Mouse (Mus musculus) left cerebral cortex, postnatal 36 days (tissue): ENCODE results near the gene Insr. TPM values are rescaled to one million over a fixed set of nuclear protein-coding genes. Genes with fewer than 3 reads are reported as not detected.
A peak's percentile ranks its signal among the peaks of the same experiment; 100 is the strongest.
"Not testable (repeated sequence)": the region's sequence is repeated elsewhere in the genome, so short reads cannot be mapped to it uniquely, and the experiment has no call there.

Source experiments
- DNase-seq, 2 experiments: peaks; one replicate each; pipeline ENCODE4 v3.0.0; 2021 to 2022; ENCODE audit warnings: low spot score in 2 of 2, mixed read lengths in 1 of 2
- intact Hi-C: fragments of 180-260 bp; cut with DNase I; formaldehyde crosslinking; loops from one replicate; pipeline ENCODE4 v1.15.1; 2025
- microRNA-seq: library from miRNA; unstranded; fragments of <30 nt; microRNA quantifications from one replicate; pipeline ENCODE4 v1.2.0, GENCODE M21; 2022
- total RNA-seq, 2 experiments: library from RNA; stranded (reverse); gene quantifications; 2 replicates each; pipeline ENCODE4 v1.2.3; 2021

The Insr gene
- total RNA-seq, 2 experiments from 2014 or later: 44.5 to 58.4 TPM

DNA sequence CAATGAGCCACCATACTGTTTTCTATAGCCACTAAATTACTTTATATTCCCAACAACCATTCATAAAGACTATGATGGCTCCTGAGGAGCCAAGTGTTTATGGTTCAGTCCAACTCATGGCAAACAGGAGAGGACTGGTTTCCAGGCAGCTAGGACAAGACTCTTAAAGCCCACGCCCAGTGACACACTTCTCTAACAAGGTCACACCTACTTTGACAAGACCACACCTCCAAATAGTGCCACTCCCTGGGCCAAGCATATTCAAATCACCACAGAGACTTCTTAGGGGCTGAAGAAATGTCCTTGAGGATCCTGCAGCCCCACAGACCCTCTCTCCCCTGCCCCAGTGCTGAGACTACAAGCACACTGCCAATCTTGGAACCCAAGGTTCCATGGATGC lies 64.8 kb downstream of the Insr start:
- DNase-seq: no peak
- intact Hi-C loops: no loop called here

DNA sequence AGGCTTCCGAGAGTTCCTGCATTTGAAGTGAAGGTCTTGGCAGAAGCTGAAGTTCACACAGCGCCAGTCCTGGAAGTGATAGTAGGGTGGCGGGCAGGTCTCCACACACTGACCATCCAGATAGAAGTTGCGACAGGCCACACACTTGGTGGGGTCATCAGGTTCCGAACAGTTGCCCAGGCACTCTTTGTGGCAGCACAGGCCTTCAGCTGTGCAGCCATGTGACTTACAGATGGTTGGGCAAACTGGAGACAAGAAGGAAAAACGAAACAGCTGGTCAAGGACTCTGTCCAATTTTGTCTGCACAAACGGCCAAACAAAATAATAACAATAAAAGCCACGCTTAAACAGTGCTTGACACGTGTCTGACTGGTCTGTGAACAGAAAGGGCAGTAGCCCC lies 68.0 kb downstream of the Insr start:
- intact Hi-C loops: no loop called here
- DNase-seq: no peak

DNA sequence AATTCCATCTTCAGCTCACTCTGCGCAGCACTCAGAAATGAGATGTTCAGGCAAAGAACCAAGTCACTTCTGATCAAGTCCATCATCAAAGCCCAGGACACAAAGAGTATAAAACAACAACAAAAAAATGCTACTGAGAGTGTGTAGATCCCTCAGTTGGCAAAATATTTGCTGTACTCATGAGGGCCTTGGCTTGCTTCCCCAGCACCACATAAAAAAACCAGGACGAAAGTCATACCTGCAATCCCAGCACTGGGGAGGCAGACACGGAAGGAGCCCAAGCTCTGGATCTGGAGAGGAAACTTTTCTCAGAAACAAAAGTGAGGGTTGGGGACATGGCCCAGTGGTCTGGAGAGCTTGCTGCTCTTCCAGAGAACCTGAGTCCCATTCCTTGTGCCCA lies 69.5 kb downstream of the Insr start:
- intact Hi-C loops: no loop called here
- DNase-seq: no peak

DNA sequence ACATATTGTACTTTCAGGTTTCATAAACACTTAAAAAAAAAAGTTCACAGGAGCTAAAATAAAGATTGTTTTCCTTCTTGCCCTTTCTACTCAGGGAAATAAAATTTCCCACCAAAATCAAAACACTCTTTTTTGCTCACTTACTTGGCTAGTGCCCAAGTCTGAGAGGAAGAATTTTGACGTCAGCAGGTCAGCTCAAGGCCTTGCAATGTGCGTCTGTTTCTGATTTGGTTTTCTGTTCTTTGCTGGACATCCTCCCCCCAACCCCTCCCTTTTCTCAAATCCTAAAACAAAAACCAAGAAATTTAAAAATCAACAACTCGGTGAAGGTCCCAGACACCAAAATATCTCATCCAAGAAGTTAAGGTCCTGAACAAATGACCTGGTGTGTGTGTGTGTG lies 70.1 kb downstream of the Insr start:
- DNase-seq: no peak
- intact Hi-C loops: no loop called here

DNA sequence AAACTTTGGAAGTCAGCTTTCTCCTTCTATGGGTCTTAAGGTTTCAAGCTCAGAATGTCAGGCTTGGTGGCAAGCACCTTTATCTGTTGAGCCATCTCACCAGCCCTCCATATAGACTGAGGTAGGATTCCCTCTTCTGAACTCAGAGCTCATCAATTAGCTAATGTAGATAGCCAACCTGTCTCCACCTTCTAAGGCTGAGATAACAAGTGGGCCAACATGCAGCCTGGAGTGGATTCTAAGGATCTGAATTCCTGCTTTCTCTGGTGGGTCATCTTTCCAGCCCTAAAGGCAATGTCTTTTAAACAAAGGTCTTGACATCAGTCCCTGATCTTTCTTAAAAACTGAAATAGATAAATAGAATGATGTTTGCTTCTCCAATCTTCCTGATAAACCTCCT lies 70.7 kb downstream of the Insr start:
- no peak for DNase-seq
- intact Hi-C loops: no loop called here

DNA sequence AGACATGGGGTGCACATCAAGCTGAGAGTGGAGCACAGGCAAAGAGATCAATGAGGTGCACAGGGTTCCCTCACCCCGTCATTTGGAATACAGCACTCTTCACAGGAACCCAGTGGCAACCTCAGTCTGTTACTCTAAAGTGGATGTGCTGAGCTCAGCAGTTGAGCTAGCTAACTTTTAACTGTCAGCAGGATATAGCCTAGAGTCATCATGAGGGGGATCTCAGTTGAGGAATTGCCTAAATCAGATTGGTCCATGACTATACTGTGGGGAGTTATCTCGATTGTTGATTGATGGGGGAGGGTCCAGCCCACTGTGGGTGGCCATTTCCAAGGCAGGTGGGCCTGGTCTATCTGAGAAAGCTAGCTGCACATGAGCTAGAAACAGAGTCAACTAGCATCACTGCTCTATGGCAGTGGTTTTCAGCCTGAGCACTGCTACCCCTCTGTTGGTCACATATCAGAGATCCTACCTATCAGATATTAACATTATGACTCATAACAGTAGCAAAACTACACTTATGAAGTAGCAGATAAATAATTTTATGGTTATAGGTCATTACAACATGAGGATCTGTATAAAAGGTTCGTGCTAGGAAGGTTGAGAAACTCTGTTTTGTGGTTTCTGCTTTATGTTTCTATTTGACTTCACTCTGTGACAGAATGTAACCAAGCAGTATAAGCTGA lies 74.5 kb downstream of the Insr start:
- no peak for DNase-seq
- intact Hi-C loops: no loop called here

DNA sequence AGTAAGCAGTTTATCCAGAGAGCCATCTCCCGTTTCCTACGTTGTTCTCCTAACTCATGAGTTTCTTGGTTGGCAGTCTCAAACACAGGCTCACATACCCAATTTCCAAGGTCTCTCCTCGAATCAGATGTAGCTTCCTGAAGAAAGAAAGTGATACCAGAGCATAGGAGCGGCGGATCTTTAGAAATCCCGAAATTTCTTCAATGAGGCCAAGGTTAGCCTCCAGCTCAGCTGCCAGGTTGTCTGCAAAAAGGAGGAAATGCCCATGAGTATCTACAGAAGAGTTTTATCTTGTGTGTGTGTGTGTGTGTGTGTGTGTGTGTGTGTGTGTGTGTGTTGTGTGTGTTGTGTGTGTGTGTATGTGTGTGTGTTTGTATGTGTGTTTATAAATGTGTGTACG lies 76.6 kb downstream of the Insr start:
- intact Hi-C loops: no loop called here
- no peak for DNase-seq

DNA sequence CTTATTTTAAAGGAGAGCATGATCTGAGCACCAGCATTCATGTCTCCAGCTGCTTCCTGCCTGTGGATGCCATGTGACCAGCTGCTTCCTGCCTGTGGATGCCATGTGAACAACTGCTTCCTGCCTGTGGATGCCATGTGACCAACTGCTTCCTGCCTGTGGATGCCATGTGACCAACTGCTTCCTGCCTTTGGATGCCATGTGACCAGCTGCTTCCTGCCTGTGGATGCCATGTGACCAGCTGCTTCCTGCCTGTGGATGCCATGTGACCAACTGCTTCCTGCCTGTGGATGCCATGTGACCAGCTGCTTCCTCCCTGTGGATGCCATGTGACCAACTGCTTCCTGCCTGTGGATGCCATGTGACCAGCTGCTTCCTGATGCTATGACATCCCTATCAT lies 85.1 kb downstream of the Insr start:
- intact Hi-C loops, DNase-seq: not testable (repeated sequence)

DNA sequence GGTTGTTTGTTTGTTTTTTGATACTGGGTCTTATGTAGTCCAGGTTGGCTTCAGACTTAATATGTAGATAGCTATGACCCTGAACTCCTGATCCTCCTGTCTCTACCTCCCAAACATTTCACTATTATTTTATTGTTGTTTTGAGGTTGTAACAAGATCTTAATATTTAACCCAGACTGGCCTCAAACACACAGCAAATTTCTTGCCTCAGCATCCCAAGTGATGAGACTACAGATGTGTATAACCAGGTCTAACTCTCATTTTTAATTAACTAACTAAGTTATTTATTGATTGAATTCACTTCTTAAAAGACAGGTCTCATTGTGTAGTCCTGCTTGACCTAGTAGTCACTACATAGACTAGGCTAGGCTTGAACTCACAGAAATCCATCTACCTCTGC lies 88.4 kb downstream of the Insr start:
- intact Hi-C loops: no loop called here

DNA sequence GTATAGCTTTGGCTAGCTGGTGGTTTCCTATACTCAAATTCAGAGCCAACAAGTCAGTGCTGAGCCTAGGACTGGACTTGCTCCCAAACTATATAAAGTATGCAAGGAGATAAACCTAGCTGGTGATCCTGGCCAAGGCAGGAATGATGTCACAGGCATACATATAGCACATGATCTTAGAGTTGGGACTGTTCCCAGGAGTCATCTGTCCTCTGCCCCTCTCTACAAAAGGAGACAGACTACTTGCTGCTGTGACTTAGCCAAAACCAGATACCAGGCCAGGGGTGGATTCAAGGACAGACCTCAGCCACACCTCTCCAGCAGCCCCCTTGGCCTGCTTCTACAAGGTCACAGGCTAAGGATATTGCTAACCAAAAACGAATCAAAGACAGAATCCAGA lies 92.0 kb downstream of the Insr start:
- intact Hi-C loops: loop anchor here (10.0 kb wide), 1 partner anchor 147 kb away; no protein-coding TSS in a partner anchor
- DNase-seq: no peak

More for the DNA sequence above, 88.4 kb downstream of the Insr start:
- no peak for DNase-seq

DNA sequence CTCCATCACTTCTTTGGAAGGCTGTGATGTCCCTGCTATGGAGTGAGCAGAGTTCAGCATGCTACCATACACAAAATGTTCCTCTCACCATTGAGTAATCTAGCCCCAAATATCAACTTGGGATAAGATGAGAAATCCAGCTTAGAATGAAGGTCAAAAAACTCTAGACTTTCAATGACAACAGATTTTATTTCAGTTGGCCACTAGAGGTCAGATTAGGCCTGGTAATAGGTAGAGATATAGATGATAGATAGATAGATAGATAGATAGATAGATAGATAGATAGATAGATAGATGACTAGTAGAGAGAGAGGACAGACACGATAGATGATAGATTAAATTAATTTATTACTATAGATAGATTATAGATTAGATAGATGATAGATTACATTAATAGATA lies 99.5 kb downstream of the Insr start:
- no peak for DNase-seq
- intact Hi-C loops: loop anchor here (5.0 to 10.0 kb wide), 2 partner anchors 97 to 155 kb away; partner anchors contain the start of gene Insr

DNA sequence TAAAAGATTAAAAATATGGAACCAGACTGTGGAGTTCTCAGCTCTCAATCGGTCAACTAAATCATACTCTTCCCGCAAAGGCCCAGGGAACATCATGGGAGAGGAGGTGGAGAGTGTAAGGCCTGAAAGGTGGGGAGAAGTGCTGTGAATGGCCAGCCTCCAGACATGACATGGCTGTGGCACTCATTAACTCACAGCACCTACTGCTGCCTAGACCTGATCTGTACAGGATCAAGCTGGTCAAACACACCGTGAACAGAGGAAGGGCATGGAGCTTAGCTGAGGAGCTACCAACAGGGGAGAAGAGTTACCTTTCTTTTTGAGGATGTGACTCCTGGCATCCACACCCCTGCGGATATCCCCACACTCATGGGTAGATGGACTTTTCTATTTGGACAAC lies 102.0 kb downstream of the Insr start:
- intact Hi-C loops: no loop called here
- DNase-seq: no peak

DNA sequence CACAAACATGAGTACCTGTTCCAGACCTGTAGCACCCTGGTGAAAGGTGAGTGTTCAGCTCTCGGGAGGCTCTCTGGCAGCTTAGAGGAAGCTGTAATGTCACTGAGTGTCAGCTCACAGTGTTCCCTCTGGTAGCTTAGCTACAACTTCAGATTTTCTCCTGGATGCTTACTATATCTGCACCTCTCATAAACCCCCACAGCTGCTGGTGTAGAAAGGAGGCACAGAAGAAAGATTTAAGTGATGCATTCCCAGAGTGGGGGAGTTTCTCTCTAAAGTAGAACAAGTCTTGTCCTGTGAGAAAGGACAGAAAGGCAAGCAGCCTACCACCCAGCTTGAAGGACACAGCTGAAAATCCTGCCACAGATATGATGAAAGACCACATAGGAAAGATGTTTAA lies 107.2 kb downstream of the Insr start:
- intact Hi-C loops: no loop called here
- peak in 1 of 2 experiments; percentile 9 for DNase-seq

DNA sequence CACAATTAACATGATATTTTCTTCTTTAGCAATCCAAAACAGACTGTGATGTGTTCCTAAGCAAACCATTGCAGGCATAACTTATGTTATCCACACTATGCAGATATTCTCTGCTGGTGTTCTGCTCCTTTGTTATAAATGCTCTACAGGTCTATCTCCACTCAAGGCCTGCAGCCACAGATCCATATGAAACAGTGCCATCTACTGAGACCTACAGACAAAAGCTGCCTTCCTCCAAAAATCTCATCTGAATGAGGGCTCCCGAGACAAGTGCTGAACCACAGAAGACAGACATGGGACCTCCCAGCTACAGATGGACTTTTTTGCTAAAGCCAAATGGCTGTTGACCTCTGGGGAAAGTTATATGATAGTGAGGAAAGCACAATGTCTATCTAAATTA lies 132.9 kb downstream of the Insr start:
- intact Hi-C loops: no loop called here
- no peak for DNase-seq

DNA sequence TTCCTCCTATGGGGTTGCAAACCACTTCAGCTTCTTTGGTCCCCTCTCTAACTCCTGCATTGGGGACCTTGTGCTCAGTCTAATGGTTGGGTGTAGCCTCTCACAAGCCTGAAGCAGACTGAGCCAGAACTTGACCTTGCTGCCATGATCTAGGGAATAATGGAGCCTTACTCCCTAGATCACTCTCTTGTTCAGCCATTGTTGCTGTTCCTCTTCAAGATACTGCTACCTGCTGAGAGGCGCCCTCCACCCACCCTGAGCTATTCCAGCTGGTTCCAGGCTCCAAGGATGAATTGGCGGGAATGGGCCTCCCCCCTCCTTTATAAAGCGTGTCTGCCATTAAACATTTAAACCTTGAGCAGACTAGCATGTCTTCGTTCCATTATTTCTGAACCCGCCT lies 179.0 kb downstream of the Insr start:
- intact Hi-C loops, DNase-seq: not testable (repeated sequence)

Small RNAs within 50 kb of the gene (microRNA-seq; reads per million reads assigned to microRNA genes)
- not detected for gene Gm25775

Other genes with a start within 250 kb of the Insr start
- not detected for gene A430078G23Rik, start 73.8 kb upstream of the Insr start, total RNA-seq
- gene Arhgef18, start 113.4 kb upstream of the Insr start, total RNA-seq: 10 to 100 TPM; 45.1 to 51.1 TPM
- gene Pex11g, start 188.1 kb upstream of the Insr start, total RNA-seq: 1 to 10 TPM in 1 of 2 experiments, under 1 TPM in 1; 0.54 to 1.3 TPM
- under 1 TPM in 1 of 2 experiments, not detected in 1; 0.61 TPM for gene Tex45, start 191.2 kb upstream of the Insr start, total RNA-seq
- 10 to 100 TPM; 28.7 to 30.8 TPM for gene Zfp358, start 213.5 kb upstream of the Insr start, total RNA-seq
- gene Mcoln1, start 220.8 kb upstream of the Insr start, total RNA-seq: 10 to 100 TPM; 78.8 to 98.1 TPM
- 10 to 100 TPM; 55.9 to 79.2 TPM for gene Pnpla6, start 235.8 kb upstream of the Insr start, total RNA-seq